Mouse (Mus musculus) lung, postnatal 0 days (tissue): Measurements from ENCODE around the gene Pnmal1. TPM values are rescaled to one million over a fixed set of nuclear protein-coding genes. Genes with fewer than 3 reads are reported as not detected.

ENCODE experiments used
- ATAC-seq: fragments of 200-750 bp; cut with Nextera tagmentation; 2 replicates; pipeline ENCODE4 v1.8.0; 2017; ENCODE audit warnings: moderate library complexity
- DNase-seq: peaks from one replicate; pipeline ENCODE4 v3.0.0-alpha.2; 2016; ENCODE audit warnings: low spot score
- H3K27ac ChIP-seq: fragments of 300-500 bp; sonication (generic); 2 replicates; pipeline ENCODE4 v1.5.1; 2014; ENCODE audit warnings: antibody characterized with exemption, mild to moderate bottlenecking, low read length, mixed read lengths
- H3K27me3 ChIP-seq: fragments of 300-500 bp; sonication (generic); replicated peaks from 2 replicates; pipeline ENCODE4 v1.6.1; 2014; ENCODE audit warnings: low read length, mixed read lengths; ENCODE audit not compliant: insufficient read depth
- H3K36me3 ChIP-seq: fragments of 300-500 bp; sonication (generic); 2 replicates; pipeline ENCODE4 v1.6.1; 2014; ENCODE audit warnings: low read length, mixed read lengths; ENCODE audit not compliant: insufficient read depth
- H3K4me1 ChIP-seq: fragments of 300-500 bp; sonication (generic); 2 replicates; pipeline ENCODE4 v1.6.1; 2014; ENCODE audit warnings: antibody characterized with exemption, low read depth, low read length, mixed read lengths; ENCODE audit not compliant: insufficient read depth
- H3K4me2 ChIP-seq: fragments of 300-500 bp; sonication (generic); replicated peaks from 2 replicates; pipeline ENCODE4 v1.6.1; 2014; ENCODE audit warnings: low read depth, mild to moderate bottlenecking, low read length, moderate library complexity, mixed read lengths
- H3K4me3 ChIP-seq: fragments of 300-500 bp; sonication (generic); 2 replicates; pipeline ENCODE4 v1.5.1; 2014; ENCODE audit warnings: low read depth, low read length
- H3K9ac ChIP-seq: fragments of 300-500 bp; sonication (generic); replicated peaks from 2 replicates; pipeline ENCODE4 v1.6.1; 2014; ENCODE audit warnings: low read depth, mild to moderate bottlenecking
- H3K9me3 ChIP-seq: fragments of 300-500 bp; sonication (generic); 2 replicates; pipeline ENCODE4 v1.6.1; 2016; ENCODE audit warnings: low read length, mixed read lengths
- CTCF ChIP-seq: IDR thresholded peaks from 2 replicates; pipeline ENCODE4 v1.5.1; 2016; ENCODE audit warnings: antibody characterized with exemption, mild to moderate bottlenecking
- EP300 ChIP-seq: IDR thresholded peaks from 2 replicates; pipeline ENCODE4 v1.6.1; 2016; ENCODE audit warnings: antibody characterized with exemption, mild to moderate bottlenecking, control low read depth
- WGBS: fragments of 180-500 bp; shearing (Covaris S2); extraction: QIAGEN DNeasy Blood & Tissue Kit; methylation state at CpG from one replicate; pipeline ENCODE4 v1.1.7; 2014; 5-methylcytosine and 5-hydroxymethylcytosine counted together
- polyA plus RNA-seq: library from polyadenylated mRNA; unstranded; fragments of >200 nt; fragmentation: Nextera tagmentation; extraction: Ambion mirVana; gene quantifications from 2 replicates; pipeline ENCODE4 v1.2.1, GENCODE M21; 2015

The Pnmal1 gene
- polyA plus RNA-seq, 1 experiment from 2014 or later: not detected

GRCm38 (mm10) chr7:16923283-16924036, 36.0 kb upstream of the Pnmal1 start:
- H3K36me3 ChIP-seq: no peaks in the 10 kb centered on the region
- DNase-seq (no peak), ATAC-seq (no peak)
- H3K9me3 ChIP-seq: no peaks in the 10 kb centered on the region
- peak overlapping the region; percentile 87 for H3K9ac ChIP-seq
- no peaks in the 10 kb centered on the region for H3K27me3 ChIP-seq
- WGBS: under 1% methylated on average over 40 of the region's 57 CpGs
- H3K4me2 ChIP-seq: peak overlapping the region; percentile 97
- H3K4me1 ChIP-seq: peaks cover 16% of the 10 kb centered on the region
- H3K4me3 ChIP-seq: peak overlapping the region; percentile 90
- TF ChIP-seq EP300 (no peak), CTCF (no peak)
- H3K27ac ChIP-seq: peak overlapping the region; percentile 97

DNA sequence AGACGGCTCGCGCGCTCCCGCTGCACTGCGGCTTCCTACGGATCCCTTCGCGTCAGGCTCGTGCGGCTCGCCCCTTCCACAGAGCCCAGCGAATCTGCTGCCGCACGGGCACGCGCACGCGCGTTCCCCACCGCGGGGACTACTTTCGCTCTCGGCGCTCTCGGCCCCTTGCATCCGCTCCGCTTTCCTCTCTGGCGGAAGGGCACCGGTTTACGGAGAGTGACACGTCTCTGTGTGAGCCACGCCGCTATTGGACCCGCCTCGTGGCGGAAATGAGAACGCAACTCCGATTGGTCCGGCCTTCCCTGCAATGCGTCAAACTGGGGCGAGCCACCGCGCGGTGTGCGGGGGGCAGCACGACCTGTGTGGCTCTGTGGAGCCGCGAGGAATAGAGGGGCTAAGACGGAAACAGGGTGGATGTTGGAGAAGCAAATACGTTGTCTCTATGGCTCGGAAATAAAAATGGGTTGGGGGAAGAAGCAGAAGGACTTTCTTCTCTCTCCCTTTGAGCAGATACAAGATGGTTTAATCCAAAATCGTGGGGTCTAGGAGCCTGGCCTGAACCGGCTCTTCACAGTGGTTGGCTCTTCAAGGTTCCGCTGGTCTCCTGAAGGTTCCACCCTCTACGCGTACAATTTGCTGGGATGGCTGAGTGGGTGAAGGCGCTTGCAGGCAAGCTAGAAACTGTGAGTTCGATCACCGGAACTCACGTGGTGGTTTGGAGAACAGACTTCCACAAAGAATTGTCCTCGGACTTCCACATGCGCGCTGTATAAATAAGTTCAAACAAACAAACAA, 35.2 kb upstream of the Pnmal1 start, which contains the start of gene Calm3:
Calm3 (minus strand) TSS at position 78 of the 798 bp plus-strand sequence.
- no peaks in the 10 kb centered on the region for H3K9me3 ChIP-seq

GRCm38 (mm10) chr7:16928341-16928740, 31.1 kb upstream of the Pnmal1 start:
- ATAC-seq (no peak), DNase-seq (peak; percentile 4)
- H3K9me3 ChIP-seq: no peaks in the 10 kb centered on the region
- no peaks in the 10 kb centered on the region for H3K27me3 ChIP-seq
- no peak overlapping the region for H3K4me2 ChIP-seq
- peak; percentile 26 for TF ChIP-seq CTCF
- TF ChIP-seq EP300: no peak
- 13% methylated on average over 2 of the region's 2 CpGs for WGBS
- no peak overlapping the region for H3K27ac ChIP-seq
- no peak overlapping the region for H3K4me3 ChIP-seq
- no peaks in the 10 kb centered on the region for H3K36me3 ChIP-seq
- H3K4me1 ChIP-seq: no peaks in the 10 kb centered on the region
- H3K9ac ChIP-seq: no peak overlapping the region

More for the DNA sequence above, 35.2 kb upstream of the Pnmal1 start, which contains the start of gene Calm3:
- Histone ChIP-seq H3K4me2 (peak within 1 kb of the TSS; percentile 97), H3K36me3 (no peaks in the 10 kb centered on the region), H3K4me3 (peak within 1 kb of the TSS; percentile 90), H3K9ac (peak within 1 kb of the TSS; percentile 87), H3K4me1 (peaks cover 16% of the 10 kb centered on the region), H3K27me3 (no peaks in the 10 kb centered on the region), H3K27ac (peak within 1 kb of the TSS; percentile 97)
- peak; percentile 91 for ATAC-seq
- DNase-seq: peak; percentile 99
- TF ChIP-seq CTCF (peak; percentile 44), EP300 (peak; percentile 35)
- 1% methylated on average over 64 of the region's 64 CpGs for WGBS

GRCm38 (mm10) chr7:16930850-16931249, 28.6 kb upstream of the Pnmal1 start:
- no peak overlapping the region for H3K9ac ChIP-seq
- TF ChIP-seq EP300 (no peak), CTCF (peak; percentile 82)
- DNase-seq (peak; percentile 74), ATAC-seq (no peak)
- H3K36me3 ChIP-seq: no peaks in the 10 kb centered on the region
- no peak overlapping the region for H3K4me3 ChIP-seq
- H3K9me3 ChIP-seq: no peaks in the 10 kb centered on the region
- no peak overlapping the region for H3K27ac ChIP-seq
- 4% methylated on average over 1 of the region's 1 CpGs for WGBS
- H3K27me3 ChIP-seq: no peaks in the 10 kb centered on the region
- no peaks in the 10 kb centered on the region for H3K4me1 ChIP-seq
- H3K4me2 ChIP-seq: no peak overlapping the region

DNA sequence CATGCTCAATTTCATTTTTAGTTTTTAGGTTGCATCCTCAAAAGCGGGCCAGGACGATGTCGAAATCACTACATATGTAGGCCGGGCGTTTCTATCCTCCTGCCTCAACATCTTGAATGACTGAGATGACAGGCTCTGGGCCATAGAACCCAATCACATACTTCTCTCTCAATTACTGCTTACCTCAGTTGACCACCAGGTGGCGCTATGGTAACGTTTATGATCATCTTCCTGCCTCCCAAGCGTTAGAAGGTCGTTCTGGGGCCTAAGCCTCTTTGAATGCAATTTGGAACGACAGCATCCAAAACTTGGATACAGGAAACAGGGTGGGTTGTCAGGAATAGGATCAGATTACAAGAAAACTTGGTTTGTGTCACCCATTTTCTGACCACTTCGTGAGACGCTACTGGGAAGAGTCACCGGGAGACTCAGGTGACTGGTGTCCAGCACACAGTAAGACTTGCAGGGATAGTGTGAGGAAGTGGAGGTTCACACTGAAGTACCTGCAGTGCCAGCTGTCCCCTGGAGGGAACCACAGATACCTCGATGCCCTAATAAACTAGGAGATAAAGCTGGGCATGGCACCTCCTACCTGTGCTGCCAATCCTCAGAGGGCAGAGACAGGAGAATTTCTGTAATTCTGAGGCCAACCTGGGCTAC, 27.4 kb upstream of the Pnmal1 start:
- Histone ChIP-seq H3K9me3 (no peaks in the 10 kb centered on the region), H3K27ac (no peak overlapping the region), H3K4me1 (no peaks in the 10 kb centered on the region), H3K4me2 (no peak overlapping the region), H3K4me3 (no peak overlapping the region), H3K36me3 (no peaks in the 10 kb centered on the region), H3K27me3 (no peaks in the 10 kb centered on the region), H3K9ac (no peak overlapping the region)
- WGBS: 18% methylated on average over 14 of the region's 14 CpGs
- DNase-seq (peak; percentile 85), ATAC-seq (peak; percentile 74)
- TF ChIP-seq EP300 (no peak), CTCF (peak; percentile 94)
